Mouse (Mus musculus): ENCODE measurements around the gene Olfr1162. TPM values are rescaled to one million over a fixed set of nuclear protein-coding genes. Genes with fewer than 3 reads are reported as not detected.
"Not testable (repeated sequence)": the region's sequence is repeated elsewhere in the genome, so short reads cannot be mapped to it uniquely, and the experiment has no call there.

Olfr1162 gene
- polyA plus RNA-seq (2015; fragmentation: Nextera tagmentation; extraction: Ambion mirVana): not detected in 2 replicates

GRCm38 (mm10) chr2:88051029-88051428, at the start of gene Olfr1162:
Gene Olfr1162, minus strand, starts transcription at chr2:88051129.
- 83% methylated on average over 1 of the region's 1 CpGs for WGBS
- Histone ChIP-seq H3K27ac (ENCODE audit: low read length) (no peak within 1 kb of the TSS), H3K36me3 (ENCODE audit: control insufficient read depth, insufficient read depth, low read length) (no peaks in the 10 kb centered on the region)

GRCm38 (mm10) chr2:88093866-88094265, 42.9 kb upstream of the Olfr1162 start, which contains the start of gene Olfr1164:
Gene Olfr1164, minus strand, starts transcription at chr2:88093966.
- no peak for ATAC-seq
- Histone ChIP-seq H3K27me3 (ENCODE audit: control insufficient read depth, insufficient read depth, low read depth, low read length) (no peaks in the 10 kb centered on the region), H3K27ac (ENCODE audit: low read length) (no peak within 1 kb of the TSS), H3K9ac (ENCODE audit: low read depth, low read length) (no peak within 1 kb of the TSS), H3K9me3 (replicated peaks; ENCODE audit: control insufficient read depth, low read length, poor library complexity, severe bottlenecking) (no peaks in the 10 kb centered on the region), H3K36me3 (ENCODE audit: control insufficient read depth, insufficient read depth, low read length) (no peaks in the 10 kb centered on the region), H3K4me3 (ENCODE audit: low read depth, low read length) (no peak within 1 kb of the TSS), H3K4me2 (ENCODE audit: low read length) (no peak within 1 kb of the TSS), H3K4me1 (ENCODE audit: control insufficient read depth, insufficient read depth, low read length) (no peaks in the 10 kb centered on the region)
- 82% methylated on average over 4 of the region's 4 CpGs for WGBS

More at GRCm38 (mm10) chr2:88051029-88051428, at the start of gene Olfr1162:
- Histone ChIP-seq H3K4me1 (ENCODE audit: control insufficient read depth, insufficient read depth, low read length) (no peaks in the 10 kb centered on the region), H3K27me3 (ENCODE audit: control insufficient read depth, insufficient read depth, low read depth, low read length) (no peaks in the 10 kb centered on the region), H3K9me3 (replicated peaks; ENCODE audit: control insufficient read depth, low read length, poor library complexity, severe bottlenecking) (no peaks in the 10 kb centered on the region), H3K9ac (ENCODE audit: low read depth, low read length) (no peak within 1 kb of the TSS), H3K4me2 (ENCODE audit: low read length) (no peak within 1 kb of the TSS), H3K4me3 (ENCODE audit: low read depth, low read length) (no peak within 1 kb of the TSS)
- no peak for ATAC-seq

GRCm38 (mm10) chr2:88071730-88072129, 20.8 kb upstream of the Olfr1162 start, which contains the start of gene Olfr1163:
Gene Olfr1163, minus strand, starts transcription at chr2:88071830.
- ATAC-seq: no peak

GRCm38 (mm10) chr2:88063587-88063986, 12.7 kb upstream of the Olfr1162 start:
- Histone ChIP-seq H3K27ac (ENCODE audit: low read length) (no peak overlapping the region), H3K4me2 (ENCODE audit: low read length) (no peak overlapping the region), H3K4me1 (ENCODE audit: control insufficient read depth, insufficient read depth, low read length) (no peaks in the 10 kb centered on the region), H3K4me3 (ENCODE audit: low read depth, low read length) (no peak overlapping the region), H3K36me3 (ENCODE audit: control insufficient read depth, insufficient read depth, low read length) (no peaks in the 10 kb centered on the region), H3K9me3 (replicated peaks; ENCODE audit: control insufficient read depth, low read length, poor library complexity, severe bottlenecking) (no peaks in the 10 kb centered on the region), H3K27me3 (ENCODE audit: control insufficient read depth, insufficient read depth, low read depth, low read length) (no peaks in the 10 kb centered on the region), H3K9ac (ENCODE audit: low read depth, low read length) (no peak overlapping the region)
- no peak for ATAC-seq
- 75% methylated on average over 2 of the region's 2 CpGs for WGBS

More at GRCm38 (mm10) chr2:88071730-88072129, 20.8 kb upstream of the Olfr1162 start, which contains the start of gene Olfr1163:
- Histone ChIP-seq H3K9ac (ENCODE audit: low read depth, low read length) (no peak within 1 kb of the TSS), H3K4me1 (ENCODE audit: control insufficient read depth, insufficient read depth, low read length) (no peaks in the 10 kb centered on the region), H3K27me3 (ENCODE audit: control insufficient read depth, insufficient read depth, low read depth, low read length) (no peaks in the 10 kb centered on the region), H3K36me3 (ENCODE audit: control insufficient read depth, insufficient read depth, low read length) (no peaks in the 10 kb centered on the region), H3K27ac (ENCODE audit: low read length) (no peak within 1 kb of the TSS), H3K4me3 (ENCODE audit: low read depth, low read length) (no peak within 1 kb of the TSS), H3K4me2 (ENCODE audit: low read length) (no peak within 1 kb of the TSS), H3K9me3 (replicated peaks; ENCODE audit: control insufficient read depth, low read length, poor library complexity, severe bottlenecking) (no peaks in the 10 kb centered on the region)

GRCm38 (mm10) chr2:88037599-88037998, 13.3 kb downstream of the Olfr1162 start, which contains the start of gene Olfr73:
Gene Olfr73, minus strand, starts transcription at chr2:88037699.
- no peak within 1 kb of the TSS for H3K9ac ChIP-seq (ENCODE audit: low read depth, low read length)
- H3K27ac ChIP-seq (ENCODE audit: low read length): no peak within 1 kb of the TSS
- no peaks in the 10 kb centered on the region for H3K36me3 ChIP-seq (ENCODE audit: control insufficient read depth, insufficient read depth, low read length)
- H3K4me2 ChIP-seq (ENCODE audit: low read length): no peak within 1 kb of the TSS
- ATAC-seq: no peak
- no peaks in the 10 kb centered on the region for H3K4me1 ChIP-seq (ENCODE audit: control insufficient read depth, insufficient read depth, low read length)
- no peaks in the 10 kb centered on the region for H3K27me3 ChIP-seq (ENCODE audit: control insufficient read depth, insufficient read depth, low read depth, low read length)
- H3K9me3 ChIP-seq (replicated peaks; ENCODE audit: control insufficient read depth, low read length, poor library complexity, severe bottlenecking): no peaks in the 10 kb centered on the region
- H3K4me3 ChIP-seq (ENCODE audit: low read depth, low read length): no peak within 1 kb of the TSS

GRCm38 (mm10) chr2:88022474-88022873, 28.5 kb downstream of the Olfr1162 start, which contains the start of gene Olfr1161:
Gene Olfr1161, plus strand, starts transcription at chr2:88022774.
- not testable (repeated sequence) for ATAC-seq; H3K4me1 ChIP-seq (ENCODE audit: control insufficient read depth, insufficient read depth, low read length); H3K9ac ChIP-seq (ENCODE audit: low read depth, low read length); H3K9me3 ChIP-seq (replicated peaks; ENCODE audit: control insufficient read depth, low read length, poor library complexity, severe bottlenecking); H3K4me2 ChIP-seq (ENCODE audit: low read length); H3K27me3 ChIP-seq (ENCODE audit: control insufficient read depth, insufficient read depth, low read depth, low read length); H3K27ac ChIP-seq (ENCODE audit: low read length); H3K4me3 ChIP-seq (ENCODE audit: low read depth, low read length); H3K36me3 ChIP-seq (ENCODE audit: control insufficient read depth, insufficient read depth, low read length)
- WGBS: 96% methylated on average over 1 of the region's 1 CpGs

- no peaks in the 10 kb centered on the region for H3K36me3 ChIP-seq (ENCODE audit: control insufficient read depth, insufficient read depth, low read length)
- no peaks in the 10 kb centered on the region for H3K4me1 ChIP-seq (ENCODE audit: control insufficient read depth, insufficient read depth, low read length)
- H3K27me3 ChIP-seq (ENCODE audit: control insufficient read depth, insufficient read depth, low read depth, low read length): no peaks in the 10 kb centered on the region
- ATAC-seq: no peak
- no peak within 1 kb of the TSS for H3K9ac ChIP-seq (ENCODE audit: low read depth, low read length)
- H3K4me3 ChIP-seq (ENCODE audit: low read depth, low read length): no peak within 1 kb of the TSS
- H3K9me3 ChIP-seq (replicated peaks; ENCODE audit: control insufficient read depth, low read length, poor library complexity, severe bottlenecking): no peaks in the 10 kb centered on the region
- H3K27ac ChIP-seq (ENCODE audit: low read length): no peak within 1 kb of the TSS
- no peak within 1 kb of the TSS for H3K4me2 ChIP-seq (ENCODE audit: low read length)
Observed at GRCm38 (mm10) chr2:88007515-88008318, 43.2 kb downstream of the Olfr1162 start, which contains the start of gene Olfr1160. Gene Olfr1160, minus strand, starts transcription at chr2:88008268.

Other genes starting within 250 kb of the Olfr1162 start
- gene Olfr1145, start 241.3 kb downstream of the Olfr1162 start, polyA plus RNA-seq (2015; fragmentation: Nextera tagmentation; extraction: Ambion mirVana): not detected in 2 replicates
- not detected in 2 replicates for gene Olfr1148, start 220.6 kb downstream of the Olfr1162 start, polyA plus RNA-seq (2015; fragmentation: Nextera tagmentation; extraction: Ambion mirVana)
- gene Olfr1150-ps1, start 207.1 kb downstream of the Olfr1162 start, polyA plus RNA-seq (2015; fragmentation: Nextera tagmentation; extraction: Ambion mirVana): not detected in 2 replicates
- not detected in 2 replicates for gene Olfr1151, start 195.3 kb downstream of the Olfr1162 start, polyA plus RNA-seq (2015; fragmentation: Nextera tagmentation; extraction: Ambion mirVana)
- not detected in 2 replicates for gene Olfr1152, start 184.6 kb downstream of the Olfr1162 start, polyA plus RNA-seq (2015; fragmentation: Nextera tagmentation; extraction: Ambion mirVana)
- gene Olfr1153, start 156.2 kb downstream of the Olfr1162 start, polyA plus RNA-seq (2015; fragmentation: Nextera tagmentation; extraction: Ambion mirVana): not detected in 2 replicates
- not detected in 2 replicates for gene Olfr1154, start 146.0 kb downstream of the Olfr1162 start, polyA plus RNA-seq (2015; fragmentation: Nextera tagmentation; extraction: Ambion mirVana)
- not detected in 2 replicates for gene Olfr1155, start 106.0 kb downstream of the Olfr1162 start, polyA plus RNA-seq (2015; fragmentation: Nextera tagmentation; extraction: Ambion mirVana)
- gene Olfr1156, start 98.0 kb downstream of the Olfr1162 start, polyA plus RNA-seq (2015; fragmentation: Nextera tagmentation; extraction: Ambion mirVana): not detected in 2 replicates
- not detected in 2 replicates for gene Olfr1157, start 82.8 kb downstream of the Olfr1162 start, polyA plus RNA-seq (2015; fragmentation: Nextera tagmentation; extraction: Ambion mirVana)
- gene Olfr74, start 76.5 kb downstream of the Olfr1162 start, polyA plus RNA-seq (2015; fragmentation: Nextera tagmentation; extraction: Ambion mirVana): not detected in 2 replicates
- gene Olfr1158, start 61.0 kb downstream of the Olfr1162 start, polyA plus RNA-seq (2015; fragmentation: Nextera tagmentation; extraction: Ambion mirVana): not detected in 2 replicates
- gene Olfr1160, start 42.9 kb downstream of the Olfr1162 start, polyA plus RNA-seq (2015; fragmentation: Nextera tagmentation; extraction: Ambion mirVana): not detected in 2 replicates
- not detected in 2 replicates for gene Olfr1161, start 28.4 kb downstream of the Olfr1162 start, polyA plus RNA-seq (2015; fragmentation: Nextera tagmentation; extraction: Ambion mirVana)
- not detected in 2 replicates for gene Olfr73, start 13.4 kb downstream of the Olfr1162 start, polyA plus RNA-seq (2015; fragmentation: Nextera tagmentation; extraction: Ambion mirVana)
- gene Olfr1163, start 20.7 kb upstream of the Olfr1162 start, polyA plus RNA-seq (2015; fragmentation: Nextera tagmentation; extraction: Ambion mirVana): not detected in 2 replicates
- gene Olfr1164, start 42.8 kb upstream of the Olfr1162 start, polyA plus RNA-seq (2015; fragmentation: Nextera tagmentation; extraction: Ambion mirVana): not detected in 2 replicates
- not detected in 2 replicates for gene Olfr1166, start 77.1 kb upstream of the Olfr1162 start, polyA plus RNA-seq (2015; fragmentation: Nextera tagmentation; extraction: Ambion mirVana)
- not detected in 2 replicates for gene Olfr1167, start 104.1 kb upstream of the Olfr1162 start, polyA plus RNA-seq (2015; fragmentation: Nextera tagmentation; extraction: Ambion mirVana)
- gene Olfr1168, start 130.8 kb upstream of the Olfr1162 start, polyA plus RNA-seq (2015; fragmentation: Nextera tagmentation; extraction: Ambion mirVana): not detected in 2 replicates
- gene Olfr1170, start 177.2 kb upstream of the Olfr1162 start, polyA plus RNA-seq (2015; fragmentation: Nextera tagmentation; extraction: Ambion mirVana): not detected in 2 replicates
- gene Olfr1173, start 228.7 kb upstream of the Olfr1162 start, polyA plus RNA-seq (2015; fragmentation: Nextera tagmentation; extraction: Ambion mirVana): not detected in 2 replicates

All from midbrain, embryonic 16.5 days (tissue).